9 mouse cellular contexts compared by ENCODE assay signal in genomic region chr3:84696428-84696917, GRCm38 (mm10). TPM values are rescaled to one million over a fixed set of nuclear protein-coding genes. Genes with fewer than 3 reads are reported as not detected.
DNase-seq lines count a peak whose midpoint lies in the region; ATAC-seq lines count a peak whose summit lies in the region.
"Had no signal": no experiment of that assay in that cellular context is flagged by ENCODE, and none has a peak within 500 bp of the region (broad histone marks: within the 10 kb centered on the region; RNA-seq: fewer than 3 reads in every experiment).

No protein-coding gene starts in this region.

- no peaks in the 10 kb centered on the region for H3K9me3 ChIP-seq in embryonic facial prominence, embryonic 12.5 days
- H3K9me3 ChIP-seq in embryonic facial prominence, embryonic 10.5 days: no peaks in the 10 kb centered on the region
- no peaks in the 10 kb centered on the region for H3K9me3 ChIP-seq in heart, embryonic 15.5 days (replicated peaks)
- H3K9me3 ChIP-seq in limb, embryonic 15.5 days: no peaks in the 10 kb centered on the region
- H3K9me3 ChIP-seq in stomach, embryonic 14.5 days (ENCODE audit: control insufficient read depth, low read depth, low read length): no peaks in the 10 kb centered on the region

- H3K27ac ChIP-seq in embryonic facial prominence, embryonic 12.5 days: no peak overlapping the region; the same call in 1 of the 2 replicates
- H3K27ac ChIP-seq in embryonic facial prominence, embryonic 10.5 days (replicated peaks): no peak overlapping the region
- H3K27ac ChIP-seq in heart, embryonic 15.5 days: peak overlapping the region; percentile 5; the same call in 1 of the 2 replicates
- H3K27ac ChIP-seq in limb, embryonic 15.5 days: no peak overlapping the region
- H3K27ac ChIP-seq in stomach, embryonic 14.5 days (ENCODE audit: low read length): peak overlapping the region; percentile 17; the same call in 1 of the 2 replicates

- H3K9ac ChIP-seq in embryonic facial prominence, embryonic 12.5 days: no peak overlapping the region
- H3K9ac ChIP-seq in heart, embryonic 15.5 days: no peak overlapping the region
- no peak overlapping the region for H3K9ac ChIP-seq in limb, embryonic 15.5 days
- no peak overlapping the region for H3K9ac ChIP-seq in stomach, embryonic 14.5 days (replicated peaks; ENCODE audit: low read depth, low read length)

- DNase-seq in embryonic facial prominence, embryonic 10.5 days (ENCODE audit: low spot score): no peak
- peak; percentile 7 for DNase-seq in ovary, postnatal 14 days (ENCODE audit: low spot score)
- DNase-seq in ovary, postnatal 10 days (ENCODE audit: low spot score): no peak
- no peak for DNase-seq in spleen, postnatal 10 days (ENCODE audit: low spot score in 2 of 2)

- no peak for ATAC-seq in embryonic facial prominence, embryonic 12.5 days (ENCODE audit: insufficient number of reproducible peaks, insufficient read depth, low FRiP score, low TSS enrichment)
- peak; percentile 54; the same call in 1 of the 2 replicates for ATAC-seq in heart, embryonic 15.5 days (replicated peaks; ENCODE audit: insufficient number of reproducible peaks, insufficient read depth, low FRiP score, low read depth)
- peak; percentile 55; the same call in 1 of the 2 replicates for ATAC-seq in limb, embryonic 15.5 days (ENCODE audit: insufficient number of reproducible peaks, low FRiP score, low TSS enrichment, low read depth)
- peak; percentile 66 for ATAC-seq in stomach, embryonic 14.5 days (ENCODE audit: insufficient number of reproducible peaks, insufficient read depth, low FRiP score, low read depth)

- no peaks in the 10 kb centered on the region for H3K27me3 ChIP-seq in embryonic facial prominence, embryonic 12.5 days
- 0 out of 2 replicates have a peak, but pooled peaks cover 3% of the 10 kb centered on the region for H3K27me3 ChIP-seq in embryonic facial prominence, embryonic 10.5 days (replicated peaks; ENCODE audit: low read depth, poor library complexity, severe bottlenecking)
- H3K27me3 ChIP-seq in heart, embryonic 15.5 days: no peaks in the 10 kb centered on the region
- peaks cover 7% of the 10 kb centered on the region; the same call in 1 of the 2 replicates for H3K27me3 ChIP-seq in limb, embryonic 15.5 days
- H3K27me3 ChIP-seq in stomach, embryonic 14.5 days (ENCODE audit: control insufficient read depth, insufficient read depth, low read length): no peaks in the 10 kb centered on the region
- H3K27me3 ChIP-seq: CH12.LX had no signal

- no peaks in the 10 kb centered on the region for H3K36me3 ChIP-seq in embryonic facial prominence, embryonic 12.5 days
- H3K36me3 ChIP-seq in embryonic facial prominence, embryonic 10.5 days (replicated peaks): no peaks in the 10 kb centered on the region
- H3K36me3 ChIP-seq in heart, embryonic 15.5 days: no peaks in the 10 kb centered on the region
- no peaks in the 10 kb centered on the region for H3K36me3 ChIP-seq in limb, embryonic 15.5 days
- H3K36me3 ChIP-seq in stomach, embryonic 14.5 days (ENCODE audit: control insufficient read depth, insufficient read depth, low read length): no peaks in the 10 kb centered on the region

- no peak overlapping the region for H3K4me3 ChIP-seq in embryonic facial prominence, embryonic 12.5 days
- no peak overlapping the region for H3K4me3 ChIP-seq in embryonic facial prominence, embryonic 10.5 days
- H3K4me3 ChIP-seq in heart, embryonic 15.5 days: no peak overlapping the region
- no peak overlapping the region for H3K4me3 ChIP-seq in limb, embryonic 15.5 days
- no peak overlapping the region for H3K4me3 ChIP-seq in stomach, embryonic 14.5 days (ENCODE audit: low read depth, low read length)

- H3K4me2 ChIP-seq in embryonic facial prominence, embryonic 12.5 days (replicated peaks): peak overlapping the region; percentile 10; the same call in 1 of the 2 replicates
- peak overlapping the region; percentile 27; the same call in 1 of the 2 replicates for H3K4me2 ChIP-seq in heart, embryonic 15.5 days
- H3K4me2 ChIP-seq in limb, embryonic 15.5 days: peak overlapping the region; percentile 6; the same call in 1 of the 2 replicates
- H3K4me2 ChIP-seq in stomach, embryonic 14.5 days (replicated peaks; ENCODE audit: low read depth, low read length): peak overlapping the region; percentile 28

- 41% methylated on average over 18 of the region's 18 CpGs for WGBS in embryonic facial prominence, embryonic 12.5 days
- 63% methylated on average over 18 of the region's 18 CpGs for WGBS in embryonic facial prominence, embryonic 10.5 days
- WGBS in heart, embryonic 15.5 days: 33% methylated on average over 18 of the region's 18 CpGs
- 18% methylated on average over 18 of the region's 18 CpGs for WGBS in limb, embryonic 15.5 days
- WGBS in stomach, embryonic 14.5 days: 7% methylated on average over 18 of the region's 18 CpGs

- peaks cover 13% of the 10 kb centered on the region; the same call in 1 of the 2 replicates for H3K4me1 ChIP-seq in embryonic facial prominence, embryonic 12.5 days
- H3K4me1 ChIP-seq in embryonic facial prominence, embryonic 10.5 days: peaks cover 11% of the 10 kb centered on the region; the same call in 1 of the 2 replicates
- H3K4me1 ChIP-seq in heart, embryonic 15.5 days (replicated peaks): peaks cover 16% of the 10 kb centered on the region
- H3K4me1 ChIP-seq in limb, embryonic 15.5 days: peaks cover 16% of the 10 kb centered on the region
- peaks cover 12% of the 10 kb centered on the region; the same call in 1 of the 2 replicates for H3K4me1 ChIP-seq in stomach, embryonic 14.5 days (ENCODE audit: control insufficient read depth, insufficient read depth, low read length)

RNA-seq across cellular contexts. Expression of gene Tmem154, which starts 30.5 kb away (rescaled TPM):
- 0.99 and 1.3 TPM in 2 replicates for polyA plus RNA-seq in embryonic facial prominence, embryonic 12.5 days (2016; fragmentation: Nextera tagmentation; extraction: Ambion mirVana)
- 0.14 and 0.42 TPM in 2 replicates for polyA plus RNA-seq in embryonic facial prominence, embryonic 10.5 days (2016; fragmentation: Nextera tagmentation; extraction: Ambion mirVana)
- polyA plus RNA-seq in heart, embryonic 15.5 days (2015; fragmentation: Nextera tagmentation; extraction: Ambion mirVana): 1.7 and 2.3 TPM in 2 replicates
- 15.3 and 16.5 TPM in 2 replicates for polyA plus RNA-seq in limb, embryonic 15.5 days (2015; fragmentation: Nextera tagmentation; extraction: Ambion mirVana)
- 2.8 and 4.1 TPM in 2 replicates for polyA plus RNA-seq in stomach, embryonic 14.5 days (2014; fragmentation: Nextera tagmentation; extraction: Ambion mirVana)

Comparison
In these comparisons a context has a peak if more than half of its experiments do, and no peak if none do; other contexts are left out.
1. H3K27ac ChIP-seq: peak in heart, embryonic 15.5 days (single experiment) and stomach, embryonic 14.5 days (single experiment); none in embryonic facial prominence, embryonic 12.5 days (single experiment), embryonic facial prominence, embryonic 10.5 days (single experiment) and limb, embryonic 15.5 days (single experiment).
2. Peak in every context shown above with its lines, with median percentiles within 50 percentile points of each other: H3K4me2 ChIP-seq.